Mouse (Mus musculus): ENCODE data around the gene Nt5dc3. TPM values are rescaled to one million over a fixed set of nuclear protein-coding genes. Genes with fewer than 3 reads are reported as not detected.

The Nt5dc3 gene
- polyA plus RNA-seq, 1 experiment = 7.7 TPM

GRCm38 (mm10) chr10:86757724-86758123 lies 21.1 kb upstream of the Nt5dc3 start:
- H3K27ac ChIP-seq (ENCODE audit: control insufficient read depth, insufficient read depth, low read depth, low read length) = no peak overlapping the region
- no peak overlapping the region for H3K4me3 ChIP-seq (ENCODE audit: control insufficient read depth, low read depth, low read length)
- no peaks in the 10 kb centered on the region for H3K27me3 ChIP-seq (ENCODE audit: control insufficient read depth, insufficient read depth, low read length)
- H3K36me3 ChIP-seq (ENCODE audit: control insufficient read depth, insufficient read depth, low read length) = no peaks in the 10 kb centered on the region
- H3K4me1 ChIP-seq (ENCODE audit: control insufficient read depth, insufficient read depth, low read length) = no peaks in the 10 kb centered on the region
- no peak for TF ChIP-seq CTCF (IDR thresholded peaks at IDR 0.05; ENCODE audit: control insufficient read depth, insufficient read depth, insufficient replicate concordance, low read depth, low read length)
- TF ChIP-seq POLR2A (IDR thresholded peaks at IDR 0.05; ENCODE audit: control insufficient read depth, low read depth, low read length) = no peak

GRCm38 (mm10) chr10:86758211-86758610 lies 20.6 kb upstream of the Nt5dc3 start:
- no peak for TF ChIP-seq CTCF (IDR thresholded peaks at IDR 0.05; ENCODE audit: control insufficient read depth, insufficient read depth, insufficient replicate concordance, low read depth, low read length)
- no peak for TF ChIP-seq POLR2A (IDR thresholded peaks at IDR 0.05; ENCODE audit: control insufficient read depth, low read depth, low read length)
- Histone ChIP-seq H3K36me3 (ENCODE audit: control insufficient read depth, insufficient read depth, low read length) (no peaks in the 10 kb centered on the region), H3K27ac (ENCODE audit: control insufficient read depth, insufficient read depth, low read depth, low read length) (no peak overlapping the region), H3K27me3 (ENCODE audit: control insufficient read depth, insufficient read depth, low read length) (no peaks in the 10 kb centered on the region), H3K4me3 (ENCODE audit: control insufficient read depth, low read depth, low read length) (no peak overlapping the region), H3K4me1 (ENCODE audit: control insufficient read depth, insufficient read depth, low read length) (no peaks in the 10 kb centered on the region)

- TF ChIP-seq CTCF (IDR thresholded peaks at IDR 0.05; ENCODE audit: control insufficient read depth, insufficient read depth, insufficient replicate concordance, low read depth, low read length) (no peak), POLR2A (IDR thresholded peaks at IDR 0.05; ENCODE audit: control insufficient read depth, low read depth, low read length) (no peak)
- Histone ChIP-seq H3K27me3 (ENCODE audit: control insufficient read depth, insufficient read depth, low read length) (no peaks in the 10 kb centered on the region), H3K4me3 (ENCODE audit: control insufficient read depth, low read depth, low read length) (no peak overlapping the region), H3K36me3 (ENCODE audit: control insufficient read depth, insufficient read depth, low read length) (no peaks in the 10 kb centered on the region), H3K4me1 (ENCODE audit: control insufficient read depth, insufficient read depth, low read length) (no peaks in the 10 kb centered on the region), H3K27ac (ENCODE audit: control insufficient read depth, insufficient read depth, low read depth, low read length) (no peak overlapping the region)
These were observed 17.6 kb upstream of the Nt5dc3 start for GRCm38 (mm10) chr10:86761236-86761635.

- Histone ChIP-seq H3K27me3 (ENCODE audit: control insufficient read depth, insufficient read depth, low read length) (no peaks in the 10 kb centered on the region), H3K27ac (ENCODE audit: control insufficient read depth, insufficient read depth, low read depth, low read length) (no peak overlapping the region), H3K4me3 (ENCODE audit: control insufficient read depth, low read depth, low read length) (no peak overlapping the region), H3K4me1 (ENCODE audit: control insufficient read depth, insufficient read depth, low read length) (no peaks in the 10 kb centered on the region), H3K36me3 (ENCODE audit: control insufficient read depth, insufficient read depth, low read length) (no peaks in the 10 kb centered on the region)
- TF ChIP-seq CTCF (IDR thresholded peaks at IDR 0.05; ENCODE audit: control insufficient read depth, insufficient read depth, insufficient replicate concordance, low read depth, low read length) (no peak), POLR2A (IDR thresholded peaks at IDR 0.05; ENCODE audit: control insufficient read depth, low read depth, low read length) (no peak)
These were observed 17.0 kb upstream of the Nt5dc3 start for GRCm38 (mm10) chr10:86761722-86762383.

- Histone ChIP-seq H3K4me3 (ENCODE audit: control insufficient read depth, low read depth, low read length) (no peak overlapping the region), H3K36me3 (ENCODE audit: control insufficient read depth, insufficient read depth, low read length) (no peaks in the 10 kb centered on the region), H3K27me3 (ENCODE audit: control insufficient read depth, insufficient read depth, low read length) (no peaks in the 10 kb centered on the region), H3K4me1 (ENCODE audit: control insufficient read depth, insufficient read depth, low read length) (no peaks in the 10 kb centered on the region), H3K27ac (ENCODE audit: control insufficient read depth, insufficient read depth, low read depth, low read length) (no peak overlapping the region)
- TF ChIP-seq CTCF (IDR thresholded peaks at IDR 0.05; ENCODE audit: control insufficient read depth, insufficient read depth, insufficient replicate concordance, low read depth, low read length) = no peak
These were observed 16.4 kb upstream of the Nt5dc3 start for GRCm38 (mm10) chr10:86762384-86762730.

GRCm38 (mm10) chr10:86763672-86764071 lies 15.1 kb upstream of the Nt5dc3 start, which contains the start of gene Gm49358:
Gene Gm49358 (plus strand): TSS chr10:86763972.
- Histone ChIP-seq H3K4me1 (ENCODE audit: control insufficient read depth, insufficient read depth, low read length) (no peaks in the 10 kb centered on the region), H3K27me3 (ENCODE audit: control insufficient read depth, insufficient read depth, low read length) (no peaks in the 10 kb centered on the region), H3K4me3 (ENCODE audit: control insufficient read depth, low read depth, low read length) (no peak within 1 kb of the TSS), H3K27ac (ENCODE audit: control insufficient read depth, insufficient read depth, low read depth, low read length) (no peak within 1 kb of the TSS), H3K36me3 (ENCODE audit: control insufficient read depth, insufficient read depth, low read length) (no peaks in the 10 kb centered on the region)
- TF ChIP-seq CTCF (IDR thresholded peaks at IDR 0.05; ENCODE audit: control insufficient read depth, insufficient read depth, insufficient replicate concordance, low read depth, low read length) = no peak
- TF ChIP-seq POLR2A (IDR thresholded peaks at IDR 0.05; ENCODE audit: control insufficient read depth, low read depth, low read length) = no peak

GRCm38 (mm10) chr10:86765344-86765966 lies 13.3 kb upstream of the Nt5dc3 start:
- H3K4me1 ChIP-seq (ENCODE audit: control insufficient read depth, insufficient read depth, low read length) = no peaks in the 10 kb centered on the region
- H3K36me3 ChIP-seq (ENCODE audit: control insufficient read depth, insufficient read depth, low read length) = no peaks in the 10 kb centered on the region
- no peaks in the 10 kb centered on the region for H3K27me3 ChIP-seq (ENCODE audit: control insufficient read depth, insufficient read depth, low read length)
- H3K27ac ChIP-seq (ENCODE audit: control insufficient read depth, insufficient read depth, low read depth, low read length) = no peak overlapping the region
- H3K4me3 ChIP-seq (ENCODE audit: control insufficient read depth, low read depth, low read length) = no peak overlapping the region
- TF ChIP-seq CTCF (IDR thresholded peaks at IDR 0.05; ENCODE audit: control insufficient read depth, insufficient read depth, insufficient replicate concordance, low read depth, low read length) (no peak), POLR2A (IDR thresholded peaks at IDR 0.05; ENCODE audit: control insufficient read depth, low read depth, low read length) (no peak)
